Mouse (Mus musculus) CH12.LX (cell line): ENCODE data around the gene Creb5. TPM values are rescaled to one million over a fixed set of nuclear protein-coding genes. Genes with fewer than 3 reads are reported as not detected.

Source experiments
- DNase-seq: peaks from one replicate; pipeline ENCODE4 v3.0.0-alpha.2; 2013; ENCODE audit errors: extremely low read depth
- H3K27ac ChIP-seq: 2 replicates; pipeline ENCODE4 v1.5.1; 2012; ENCODE audit warnings: low read depth, mild to moderate bottlenecking, control low read depth, moderate library complexity; ENCODE audit not compliant: insufficient read depth
- H3K27me3 ChIP-seq: replicated peaks from 2 replicates; pipeline ENCODE3; 2012; ENCODE audit warnings: inconsistent platforms
- H3K36me3 ChIP-seq, 2 experiments: replicated peaks in 1 of 2; 2 replicates each; pipeline versions ENCODE3 to v1.6.1; 2012; ENCODE audit warnings: inconsistent platforms in 1 of 2, low read length in 1 of 2, mild to moderate bottlenecking in 1 of 2, mixed read lengths in 1 of 2, moderate library complexity in 1 of 2; ENCODE audit not compliant: control insufficient read depth in 1 of 2, insufficient read depth in 1 of 2
- H3K4me1 ChIP-seq, 2 experiments: 2 replicates each; pipeline ENCODE4 v1.6.1; 2012; ENCODE audit warnings: inconsistent platforms in 1 of 2, moderate library complexity in 1 of 2; ENCODE audit not compliant: insufficient read depth in 2 of 2, control insufficient read depth in 1 of 2
- H3K4me2 ChIP-seq: 2 replicates; pipeline ENCODE4 v1.6.1; 2012; ENCODE audit warnings: low read depth, mild to moderate bottlenecking, control low read depth; ENCODE audit not compliant: poor library complexity, insufficient read depth, severe bottlenecking
- H3K4me3 ChIP-seq, 3 experiments: fragments of 150-350 bp in 1 of 3; sonication (generic) in 1 of 3; replicated peaks in 1 of 3; 2 replicates each; pipeline versions ENCODE3 to v1.5.1; 2011 to 2012; ENCODE audit warnings: low read depth in 2 of 3, low read length in 2 of 3, mild to moderate bottlenecking in 2 of 3, moderate library complexity in 2 of 3, control low read depth in 1 of 3, improper control_type of control experiment in 1 of 3, inconsistent platforms in 1 of 3, mixed read lengths in 1 of 3; ENCODE audit not compliant: poor library complexity in 1 of 3
- H3K79me2 ChIP-seq: replicated peaks from 2 replicates; pipeline ENCODE4 v1.6.1; 2012; ENCODE audit warnings: mild to moderate bottlenecking, moderate library complexity; ENCODE audit not compliant: control insufficient read depth, poor library complexity, insufficient read depth, severe bottlenecking; ENCODE audit errors: extremely low read depth
- H3K9ac ChIP-seq: 2 replicates; pipeline ENCODE4 v1.6.1; 2012; ENCODE audit warnings: low read depth, mild to moderate bottlenecking, control low read depth, moderate library complexity; ENCODE audit not compliant: insufficient read depth
- H3K9me3 ChIP-seq: replicated peaks from 2 replicates; pipeline ENCODE3; 2012; ENCODE audit warnings: low read length, inconsistent platforms, mixed read lengths
- CHD1 ChIP-seq: IDR thresholded peaks from 2 replicates; pipeline ENCODE4 v1.6.1; 2012; ENCODE audit warnings: low read depth, low read length, improper control_type of control experiment, inconsistent platforms
- CTCF ChIP-seq, 2 experiments: IDR thresholded peaks in 1 of 2; conservative IDR thresholded peaks in 1 of 2; 2 replicates each; pipeline ENCODE4 v1.5.1; 2011 to 2012; ENCODE audit warnings: low read depth in 2 of 2, low read length in 2 of 2, improper control_type of control experiment in 1 of 2, inconsistent platforms in 1 of 2, mild to moderate bottlenecking in 1 of 2, moderate library complexity in 1 of 2
- E2F4 ChIP-seq: IDR thresholded peaks from 2 replicates; pipeline ENCODE4 v1.6.1; 2011; ENCODE audit warnings: low read depth, low read length, improper control_type of control experiment; ENCODE audit not compliant: insufficient replicate concordance
- ELF1 ChIP-seq: IDR thresholded peaks from 2 replicates; pipeline ENCODE4 v1.6.1; 2014; ENCODE audit warnings: low read depth, mild to moderate bottlenecking, inconsistent platforms, low read length, improper control_type of control experiment
- EP300 ChIP-seq: IDR thresholded peaks from 2 replicates; pipeline ENCODE4 v1.6.1; 2011; ENCODE audit warnings: low read length, improper control_type of control experiment
- ETS1 ChIP-seq: conservative IDR thresholded peaks from 2 replicates; pipeline ENCODE4 v1.6.1; 2012; ENCODE audit warnings: low read depth, mild to moderate bottlenecking, inconsistent platforms, low read length, improper control_type of control experiment, moderate library complexity
- GABPA ChIP-seq: IDR thresholded peaks from 2 replicates; pipeline ENCODE4 v1.6.1; 2012; ENCODE audit warnings: low read depth, low read length, improper control_type of control experiment, inconsistent platforms; ENCODE audit not compliant: insufficient replicate concordance
- HCFC1 ChIP-seq: IDR thresholded peaks from 2 replicates; pipeline ENCODE4 v1.6.1; 2012; ENCODE audit warnings: low read depth, mild to moderate bottlenecking, inconsistent platforms, low read length, improper control_type of control experiment
- JUND ChIP-seq: conservative IDR thresholded peaks from 2 replicates; pipeline ENCODE4 v1.6.1; 2011; ENCODE audit warnings: low read depth, low read length, improper control_type of control experiment
- MAFK ChIP-seq: IDR thresholded peaks from 2 replicates; pipeline ENCODE4 v1.6.1; 2011; ENCODE audit warnings: low read length, improper control_type of control experiment; ENCODE audit not compliant: insufficient replicate concordance
- MAX ChIP-seq: IDR thresholded peaks from 2 replicates; pipeline ENCODE4 v1.6.1; 2011; ENCODE audit warnings: low read length, improper control_type of control experiment
- MEF2A ChIP-seq: IDR thresholded peaks from 2 replicates; pipeline ENCODE4 v1.6.1; 2014; ENCODE audit warnings: low read depth, mild to moderate bottlenecking, inconsistent platforms, low read length, improper control_type of control experiment, borderline replicate concordance
- MXI1 ChIP-seq: IDR thresholded peaks from 2 replicates; pipeline ENCODE4 v1.6.1; 2011; ENCODE audit warnings: mild to moderate bottlenecking, low read depth, low read length, improper control_type of control experiment
- PAX5 ChIP-seq: IDR thresholded peaks from 2 replicates; pipeline ENCODE4 v1.6.1; 2012; ENCODE audit warnings: low read length, inconsistent platforms, mixed read lengths
- USF1 ChIP-seq: IDR thresholded peaks from 2 replicates; pipeline ENCODE4 v1.6.1; 2014; ENCODE audit warnings: low read depth, mild to moderate bottlenecking, inconsistent platforms, low read length, improper control_type of control experiment
- ZC3H11A ChIP-seq: IDR thresholded peaks from 2 replicates; pipeline ENCODE4 v1.6.1; 2012; ENCODE audit warnings: low read depth, mild to moderate bottlenecking, inconsistent platforms, low read length, improper control_type of control experiment
- ZKSCAN1 ChIP-seq: IDR thresholded peaks from 2 replicates; pipeline ENCODE4 v1.6.1; 2012; ENCODE audit warnings: low read depth, inconsistent platforms, low read length, improper control_type of control experiment, borderline replicate concordance
- ZNF384 ChIP-seq: IDR thresholded peaks from 2 replicates; pipeline ENCODE4 v1.6.1; 2012; ENCODE audit warnings: low read depth, low read length, improper control_type of control experiment, inconsistent platforms
- dilution Hi-C: fragments of 300-500 bp; cut with MboI; formaldehyde crosslinking; loops from 2 replicates; pipeline ENCODE4 v1.14.3; 2020; ENCODE audit warnings: low sequenced_read_pairs; ENCODE audit not compliant: extremely low pct_unique_long_range_greater_than_20kb, extremely low pct_ligation_motif_present
- in situ Hi-C: fragments of 300-500 bp; cut with MboI; formaldehyde crosslinking; loops from 3 replicates; pipeline ENCODE4 v1.14.3; 2019; ENCODE audit warnings: low sequenced_read_pairs, low pct_ligation_motif_present, low pct_unique_long_range_greater_than_20kb, mixed read lengths
- polyA plus RNA-seq: library from polyadenylated mRNA; unstranded; fragments of >175 nt; gene quantifications from 2 replicates; pipeline ENCODE4 v1.2.1, GENCODE M21; 2012; ENCODE audit warnings: low read depth; ENCODE audit not compliant: insufficient read length
- total RNA-seq, 2 experiments: library from RNA; depleted of rRNA; stranded (reverse); fragments of 300-350 nt in 1 of 2; fragments of >200 nt in 1 of 2; gene quantifications; 2 replicates each; pipeline ENCODE4 v1.2.3; 2012 to 2014

Creb5 gene
- total and polyA plus RNA-seq, 3 experiments = 0.68 to 2.1 (median 0.86) TPM

DNA sequence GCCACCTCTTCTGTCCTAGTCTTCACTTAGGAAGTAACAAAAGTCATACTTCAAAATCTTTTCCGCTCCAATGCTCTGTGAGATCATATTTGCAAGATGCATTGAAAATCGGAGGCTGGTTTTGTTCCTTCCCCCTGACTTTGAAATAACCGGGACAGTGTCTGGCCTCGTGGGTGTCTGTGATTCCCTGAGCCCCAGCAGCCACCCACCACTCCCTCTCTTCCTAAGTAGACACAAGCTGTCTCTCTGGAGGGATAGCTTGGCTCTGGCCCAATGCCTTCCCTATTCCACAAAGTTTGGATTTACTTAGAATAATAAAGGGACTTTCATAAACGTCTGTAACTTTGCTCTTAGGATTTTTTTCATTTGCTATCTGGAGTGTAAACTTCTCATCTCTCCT is 273.9 kb downstream of the Creb5 start:
- Histone ChIP-seq H3K9ac (no peak overlapping the region), H3K27me3 (no peaks in the 10 kb centered on the region), H3K79me2 (no peaks in the 10 kb centered on the region), H3K4me1 (no peaks in the 10 kb centered on the region), H3K4me2 (no peak overlapping the region), H3K9me3 (no peaks in the 10 kb centered on the region), H3K4me3 (no peak overlapping the region), H3K27ac (no peak overlapping the region), H3K36me3 (no peaks in the 10 kb centered on the region)
- dilution Hi-C loops (no loop called here), in situ Hi-C loops (no loop called here)
- TF ChIP-seq MEF2A = no peak
- no peak for TF ChIP-seq CTCF (conservative IDR thresholded peaks at IDR 0.05 in 1 of 2, IDR thresholded peaks at IDR 0.05 in 1 of 2; ENCODE audit: low read depth in 2 of 2, low read length in 2 of 2)
- TF ChIP-seq HCFC1 = no peak
- no peak for DNase-seq

DNA sequence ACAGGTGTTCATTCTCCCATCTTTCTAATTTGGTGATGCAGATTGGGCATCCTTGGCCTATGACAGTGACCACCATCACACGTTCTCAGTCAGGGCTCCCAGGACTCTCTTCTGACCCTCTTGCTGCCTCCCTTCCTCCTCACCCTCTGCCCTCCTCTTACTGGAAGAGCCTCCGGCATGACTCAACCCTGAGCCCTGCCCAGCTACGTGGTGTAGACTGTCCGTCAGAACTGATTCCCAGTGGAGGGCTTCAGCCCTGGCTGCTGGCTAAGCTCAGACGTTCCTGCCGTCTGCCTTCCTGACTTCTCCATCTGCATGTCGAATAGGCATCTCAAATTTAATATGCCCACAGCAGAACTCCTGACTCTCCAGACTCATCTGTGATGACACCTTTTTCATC is 275.5 kb downstream of the Creb5 start:
- no peak overlapping the region for H3K9ac ChIP-seq
- peaks cover 0 to 5% of the 10 kb centered on the region in 2 experiments; a peak in 1 of 4 replicates for H3K4me1 ChIP-seq
- H3K79me2 ChIP-seq = no peaks in the 10 kb centered on the region
- no peak for DNase-seq
- dilution Hi-C loops (no loop called here), in situ Hi-C loops (no loop called here)
- H3K9me3 ChIP-seq = no peaks in the 10 kb centered on the region
- no peak for TF ChIP-seq CTCF (conservative IDR thresholded peaks at IDR 0.05 in 1 of 2, IDR thresholded peaks at IDR 0.05 in 1 of 2; ENCODE audit: low read depth in 2 of 2, low read length in 2 of 2)
- no peak for TF ChIP-seq MXI1
- no peak for TF ChIP-seq JUND
- no peak for TF ChIP-seq EP300
- TF ChIP-seq PAX5 = no peak
- no peak for TF ChIP-seq MAX
- no peak for TF ChIP-seq ETS1
- TF ChIP-seq USF1 = no peak
- no peak for TF ChIP-seq ELF1
- TF ChIP-seq ZKSCAN1 = no peak
- no peak for TF ChIP-seq MEF2A
- TF ChIP-seq MAFK = no peak
- no peak for TF ChIP-seq GABPA
- no peak for TF ChIP-seq CHD1
- TF ChIP-seq ZNF384 = no peak
- TF ChIP-seq ZC3H11A = no peak
- TF ChIP-seq E2F4 = no peak
- no peak overlapping the region for H3K4me3 ChIP-seq
- H3K27ac ChIP-seq = no peak overlapping the region
- H3K4me2 ChIP-seq = no peak overlapping the region
- H3K36me3 ChIP-seq = no peaks in the 10 kb centered on the region
- no peaks in the 10 kb centered on the region for H3K27me3 ChIP-seq
